Mouse (Mus musculus) CD4-positive naive resting alpha-beta T cell, adult 76 days (primary cell): ENCODE data around the gene Fam217a. TPM values are rescaled to one million over a fixed set of nuclear protein-coding genes. Genes with fewer than 3 reads are reported as not detected.

ENCODE experiments used
- total RNA-seq: library from RNA; stranded (reverse); gene quantifications from one replicate; pipeline ENCODE4 v1.2.4, GENCODE M21; 2023

Gene Fam217a
- 0.32 TPM for total RNA-seq

DNA sequence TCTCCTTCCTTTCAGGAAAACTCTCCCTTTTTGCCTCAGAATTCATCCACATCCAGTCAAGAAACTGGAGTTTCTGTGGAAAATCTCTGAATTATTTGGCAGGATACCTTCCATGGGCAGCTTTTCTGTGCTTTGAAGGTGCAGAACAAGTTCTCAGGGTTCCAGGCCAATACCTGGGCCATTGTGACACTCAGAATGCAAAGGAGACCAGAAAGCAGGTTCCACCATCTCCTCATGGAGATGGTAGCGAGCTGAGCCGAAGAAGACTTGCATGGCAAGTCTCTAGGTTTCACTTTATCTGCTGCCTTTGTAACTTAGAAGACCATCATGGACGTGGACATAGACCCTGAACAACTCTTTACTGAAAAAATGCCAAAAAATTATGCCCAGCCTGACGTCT lies at the start of gene Fam217a, which contains the start of gene 4933417A18Rik:
Fam217a (minus strand) TSS at position 101 of the 400 bp plus-strand sequence.
4933417A18Rik (plus strand) TSS at position 200 of the 400 bp plus-strand sequence.

GRCm38 (mm10) chr13:34963511-34964397 lies 39.6 kb upstream of the Fam217a start, which contains the start of gene Eci3:
Gene Eci3, minus strand, starts transcription at chr13:34963810.

DNA sequence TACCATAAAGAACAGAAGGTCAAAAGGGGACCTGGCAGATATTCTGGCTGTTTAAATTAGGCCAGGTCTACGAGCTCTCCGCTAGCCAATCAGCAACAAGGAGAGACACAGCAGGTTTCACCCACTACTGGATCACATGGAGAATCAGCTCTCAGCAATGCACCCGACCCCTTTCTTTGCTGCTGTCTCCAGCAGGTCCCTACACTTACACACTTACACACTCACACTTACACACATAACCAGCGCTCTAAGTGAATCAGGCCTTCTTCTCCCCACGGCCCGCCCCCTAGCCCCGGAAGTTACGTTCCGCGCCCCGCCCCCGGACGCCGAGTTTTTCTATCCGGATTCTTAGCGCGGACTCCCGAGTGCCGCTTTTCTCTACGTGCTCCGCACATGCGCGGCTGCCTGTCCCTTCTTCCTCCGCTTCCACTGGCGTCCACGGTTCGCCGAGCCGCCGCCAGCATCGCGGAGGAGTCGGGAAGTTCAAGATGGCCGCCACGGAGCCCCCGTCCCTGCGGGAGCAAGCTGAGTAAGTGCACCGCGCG lies 48.9 kb downstream of the Fam217a start, which contains the start of gene Prpf4b:
Prpf4b (plus strand) TSS at position 137 of the 545 bp plus-strand sequence.

Other genes with a start within 250 kb of the Fam217a start
- gene Fam50b, start 189.5 kb downstream of the Fam217a start, total RNA-seq: not detected
- gene Prpf4b, start 49.0 kb downstream of the Fam217a start, total RNA-seq: 169 TPM
- not detected for gene 4933417A18Rik, start 99 bp upstream of the Fam217a start, total RNA-seq
- gene Eci3, start 39.5 kb upstream of the Fam217a start, total RNA-seq: not detected
- gene Eci2, start 102.8 kb upstream of the Fam217a start, total RNA-seq: 27.9 TPM